Mouse (Mus musculus) CH12.LX (cell line): ENCODE results near the gene Slc22a20. TPM values are rescaled to one million over a fixed set of nuclear protein-coding genes. Genes with fewer than 3 reads are reported as not detected.

Experiments used
- DNase-seq: peaks from one replicate; pipeline ENCODE4 v3.0.0-alpha.2; 2013; ENCODE audit errors: extremely low read depth
- H3K27ac ChIP-seq: 2 replicates; pipeline ENCODE4 v1.5.1; 2012; ENCODE audit warnings: low read depth, mild to moderate bottlenecking, control low read depth, moderate library complexity; ENCODE audit not compliant: insufficient read depth
- H3K27me3 ChIP-seq: replicated peaks from 2 replicates; pipeline ENCODE3; 2012; ENCODE audit warnings: inconsistent platforms
- H3K36me3 ChIP-seq, 2 experiments: replicated peaks in 1 of 2; 2 replicates each; pipeline versions ENCODE3 to v1.6.1; 2012; ENCODE audit warnings: inconsistent platforms in 1 of 2, low read length in 1 of 2, mild to moderate bottlenecking in 1 of 2, mixed read lengths in 1 of 2, moderate library complexity in 1 of 2; ENCODE audit not compliant: control insufficient read depth in 1 of 2, insufficient read depth in 1 of 2
- H3K4me1 ChIP-seq, 2 experiments: 2 replicates each; pipeline ENCODE4 v1.6.1; 2012; ENCODE audit warnings: inconsistent platforms in 1 of 2, moderate library complexity in 1 of 2; ENCODE audit not compliant: insufficient read depth in 2 of 2, control insufficient read depth in 1 of 2
- H3K4me2 ChIP-seq: 2 replicates; pipeline ENCODE4 v1.6.1; 2012; ENCODE audit warnings: low read depth, mild to moderate bottlenecking, control low read depth; ENCODE audit not compliant: poor library complexity, insufficient read depth, severe bottlenecking
- H3K4me3 ChIP-seq, 3 experiments: fragments of 150-350 bp in 1 of 3; sonication (generic) in 1 of 3; replicated peaks in 1 of 3; 2 replicates each; pipeline versions ENCODE3 to v1.5.1; 2011 to 2012; ENCODE audit warnings: low read depth in 2 of 3, low read length in 2 of 3, mild to moderate bottlenecking in 2 of 3, moderate library complexity in 2 of 3, control low read depth in 1 of 3, improper control_type of control experiment in 1 of 3, inconsistent platforms in 1 of 3, mixed read lengths in 1 of 3; ENCODE audit not compliant: poor library complexity in 1 of 3
- H3K79me2 ChIP-seq: replicated peaks from 2 replicates; pipeline ENCODE4 v1.6.1; 2012; ENCODE audit warnings: mild to moderate bottlenecking, moderate library complexity; ENCODE audit not compliant: control insufficient read depth, poor library complexity, insufficient read depth, severe bottlenecking; ENCODE audit errors: extremely low read depth
- H3K9ac ChIP-seq: 2 replicates; pipeline ENCODE4 v1.6.1; 2012; ENCODE audit warnings: low read depth, mild to moderate bottlenecking, control low read depth, moderate library complexity; ENCODE audit not compliant: insufficient read depth
- H3K9me3 ChIP-seq: replicated peaks from 2 replicates; pipeline ENCODE3; 2012; ENCODE audit warnings: low read length, inconsistent platforms, mixed read lengths
- BHLHE40 ChIP-seq: IDR thresholded peaks from 2 replicates; pipeline ENCODE4 v1.6.1; 2011; ENCODE audit warnings: mild to moderate bottlenecking, low read depth, low read length, improper control_type of control experiment
- CHD1 ChIP-seq: IDR thresholded peaks from 2 replicates; pipeline ENCODE4 v1.6.1; 2012; ENCODE audit warnings: low read depth, low read length, improper control_type of control experiment, inconsistent platforms
- CTCF ChIP-seq, 2 experiments: IDR thresholded peaks in 1 of 2; conservative IDR thresholded peaks in 1 of 2; 2 replicates each; pipeline ENCODE4 v1.5.1; 2011 to 2012; ENCODE audit warnings: low read depth in 2 of 2, low read length in 2 of 2, improper control_type of control experiment in 1 of 2, inconsistent platforms in 1 of 2, mild to moderate bottlenecking in 1 of 2, moderate library complexity in 1 of 2
- EP300 ChIP-seq: IDR thresholded peaks from 2 replicates; pipeline ENCODE4 v1.6.1; 2011; ENCODE audit warnings: low read length, improper control_type of control experiment
- GABPA ChIP-seq: IDR thresholded peaks from 2 replicates; pipeline ENCODE4 v1.6.1; 2012; ENCODE audit warnings: low read depth, low read length, improper control_type of control experiment, inconsistent platforms; ENCODE audit not compliant: insufficient replicate concordance
- HCFC1 ChIP-seq: IDR thresholded peaks from 2 replicates; pipeline ENCODE4 v1.6.1; 2012; ENCODE audit warnings: low read depth, mild to moderate bottlenecking, inconsistent platforms, low read length, improper control_type of control experiment
- IRF4 ChIP-seq: IDR thresholded peaks from 2 replicates; pipeline ENCODE4 v1.6.1; 2014; ENCODE audit warnings: low read depth, mild to moderate bottlenecking, inconsistent platforms, low read length, improper control_type of control experiment
- JUND ChIP-seq: conservative IDR thresholded peaks from 2 replicates; pipeline ENCODE4 v1.6.1; 2011; ENCODE audit warnings: low read depth, low read length, improper control_type of control experiment
- MAFK ChIP-seq: IDR thresholded peaks from 2 replicates; pipeline ENCODE4 v1.6.1; 2011; ENCODE audit warnings: low read length, improper control_type of control experiment; ENCODE audit not compliant: insufficient replicate concordance
- MAX ChIP-seq: IDR thresholded peaks from 2 replicates; pipeline ENCODE4 v1.6.1; 2011; ENCODE audit warnings: low read length, improper control_type of control experiment
- MAZ ChIP-seq: IDR thresholded peaks from 2 replicates; pipeline ENCODE4 v1.6.1; 2012; ENCODE audit warnings: low read depth, mild to moderate bottlenecking, inconsistent platforms, low read length, improper control_type of control experiment, moderate library complexity
- MEF2A ChIP-seq: IDR thresholded peaks from 2 replicates; pipeline ENCODE4 v1.6.1; 2014; ENCODE audit warnings: low read depth, mild to moderate bottlenecking, inconsistent platforms, low read length, improper control_type of control experiment, borderline replicate concordance
- MYC ChIP-seq: IDR thresholded peaks from 2 replicates; pipeline ENCODE4 v1.6.1; 2011; ENCODE audit warnings: low read depth, mild to moderate bottlenecking, improper control_type of control experiment, low read length
- PAX5 ChIP-seq: IDR thresholded peaks from 2 replicates; pipeline ENCODE4 v1.6.1; 2012; ENCODE audit warnings: low read length, inconsistent platforms, mixed read lengths
- POLR2A ChIP-seq: IDR thresholded peaks from 2 replicates; pipeline ENCODE4 v1.6.1; 2011; ENCODE audit warnings: low read depth, mild to moderate bottlenecking, improper control_type of control experiment, low read length
- POLR2AphosphoS2 ChIP-seq: IDR thresholded peaks from 2 replicates; pipeline ENCODE4 v1.6.1; 2011; ENCODE audit warnings: low read depth, low read length, improper control_type of control experiment
- RAD21 ChIP-seq: IDR thresholded peaks from 2 replicates; pipeline ENCODE4 v1.6.1; 2011; ENCODE audit warnings: low read depth, mild to moderate bottlenecking, low read length, improper control_type of control experiment, moderate library complexity
- RCOR1 ChIP-seq: conservative IDR thresholded peaks from 2 replicates; pipeline ENCODE4 v1.6.1; 2012; ENCODE audit warnings: low read depth, mild to moderate bottlenecking, inconsistent platforms, low read length, improper control_type of control experiment
- SIN3A ChIP-seq: IDR thresholded peaks from 2 replicates; pipeline ENCODE4 v1.6.1; 2012; ENCODE audit warnings: low read length, improper control_type of control experiment, inconsistent platforms
- SMC3 ChIP-seq: IDR thresholded peaks from 2 replicates; pipeline ENCODE4 v1.6.1; 2011; ENCODE audit warnings: low read depth, low read length, improper control_type of control experiment
- TCF12 ChIP-seq: IDR thresholded peaks from 2 replicates; pipeline ENCODE4 v1.6.1; 2014; ENCODE audit warnings: low read depth, mild to moderate bottlenecking, inconsistent platforms, low read length, improper control_type of control experiment
- USF2 ChIP-seq: conservative IDR thresholded peaks from 2 replicates; pipeline ENCODE4 v1.6.1; 2011; ENCODE audit warnings: low read depth, low read length, improper control_type of control experiment
- ZC3H11A ChIP-seq: IDR thresholded peaks from 2 replicates; pipeline ENCODE4 v1.6.1; 2012; ENCODE audit warnings: low read depth, mild to moderate bottlenecking, inconsistent platforms, low read length, improper control_type of control experiment
- ZNF384 ChIP-seq: IDR thresholded peaks from 2 replicates; pipeline ENCODE4 v1.6.1; 2012; ENCODE audit warnings: low read depth, low read length, improper control_type of control experiment, inconsistent platforms
- dilution Hi-C: fragments of 300-500 bp; cut with MboI; formaldehyde crosslinking; loops from 2 replicates; pipeline ENCODE4 v1.14.3; 2020; ENCODE audit warnings: low sequenced_read_pairs; ENCODE audit not compliant: extremely low pct_unique_long_range_greater_than_20kb, extremely low pct_ligation_motif_present
- in situ Hi-C: fragments of 300-500 bp; cut with MboI; formaldehyde crosslinking; loops from 3 replicates; pipeline ENCODE4 v1.14.3; 2019; ENCODE audit warnings: low sequenced_read_pairs, low pct_ligation_motif_present, low pct_unique_long_range_greater_than_20kb, mixed read lengths
- polyA plus RNA-seq: library from polyadenylated mRNA; unstranded; fragments of >175 nt; gene quantifications from 2 replicates; pipeline ENCODE4 v1.2.1, GENCODE M21; 2012; ENCODE audit warnings: low read depth; ENCODE audit not compliant: insufficient read length
- total RNA-seq, 2 experiments: library from RNA; depleted of rRNA; stranded (reverse); fragments of 300-350 nt in 1 of 2; fragments of >200 nt in 1 of 2; gene quantifications; 2 replicates each; pipeline ENCODE4 v1.2.3; 2012 to 2014

The Slc22a20 gene
- total and polyA plus RNA-seq, 3 experiments = not detected

DNA sequence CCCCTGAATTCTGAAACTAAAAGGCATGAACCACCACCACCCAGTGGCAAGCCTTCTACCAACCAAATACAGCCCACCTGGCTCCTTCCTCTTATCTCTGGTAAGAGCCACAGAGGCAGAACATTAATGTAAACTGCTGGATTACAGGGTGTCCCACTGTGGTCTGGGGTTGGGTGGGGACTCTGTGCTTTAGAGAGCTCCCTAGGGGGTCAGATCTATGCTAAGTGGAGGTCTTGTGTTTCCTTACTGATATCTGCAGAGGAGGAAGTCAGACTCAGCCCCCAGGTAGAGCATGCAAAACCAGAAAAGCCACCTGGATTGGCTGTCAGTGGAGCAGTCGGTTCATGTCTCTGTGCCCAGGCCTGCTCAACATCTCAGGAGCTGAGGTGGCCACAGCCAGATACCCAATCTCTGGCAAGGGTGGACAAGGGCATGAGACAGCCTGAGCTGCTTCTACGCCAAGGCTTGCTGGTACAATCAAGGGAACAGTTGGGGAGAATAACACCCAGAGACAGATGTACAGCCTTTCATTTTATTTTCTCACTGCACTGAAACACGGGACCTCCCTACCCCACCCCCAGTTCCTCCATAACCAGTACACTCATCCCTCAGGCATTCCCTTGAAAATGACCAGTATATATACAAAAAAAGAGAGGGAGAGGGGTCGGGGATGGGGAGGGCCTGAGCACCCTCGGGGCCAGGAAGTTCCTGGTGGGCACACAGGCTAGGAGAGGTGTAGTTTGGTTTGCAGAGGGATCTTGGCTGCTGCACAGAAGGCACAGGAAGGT lies 2.3 kb upstream of the Slc22a20 start:
- no peak overlapping the region for H3K4me2 ChIP-seq
- peaks cover 34 to 50% of the 10 kb centered on the region in 2 experiments for H3K36me3 ChIP-seq
- H3K9me3 ChIP-seq = no peaks in the 10 kb centered on the region
- in situ Hi-C loops = no loop called here
- no peak overlapping the region for H3K9ac ChIP-seq
- DNase-seq = peak; percentile 31
- no peaks in the 10 kb centered on the region for H3K27me3 ChIP-seq
- H3K4me1 ChIP-seq = peaks cover 0 to 31% of the 10 kb centered on the region in 2 experiments; a peak in 2 of 4 replicates
- H3K27ac ChIP-seq = no peak overlapping the region
- no peaks in the 10 kb centered on the region for H3K79me2 ChIP-seq
- dilution Hi-C loops = no loop called here
- TF ChIP-seq MAZ (no peak), ZNF384 (no peak), SMC3 (no peak), MEF2A (no peak), USF2 (no peak), MYC (no peak), POLR2A (no peak), HCFC1 (no peak)
- H3K4me3 ChIP-seq = no peak overlapping the region

DNA sequence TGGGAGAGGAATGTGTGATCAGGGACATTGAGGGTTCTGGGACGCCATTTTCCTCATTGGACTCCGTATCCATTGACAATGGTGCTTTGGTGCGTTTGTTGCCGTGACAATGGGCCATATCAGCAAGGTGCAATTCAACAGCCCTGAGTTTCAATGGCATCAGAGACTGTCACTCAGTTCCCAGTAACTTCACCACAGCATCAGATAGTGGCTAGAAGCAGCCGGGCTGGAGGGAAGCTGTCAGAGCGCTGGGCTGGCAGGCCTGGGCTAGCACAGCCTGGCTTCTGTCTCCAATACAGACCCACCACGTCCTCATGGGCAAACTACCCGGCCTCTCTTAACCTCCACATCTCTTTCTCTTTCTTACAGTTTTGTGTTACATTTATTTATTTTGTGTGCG lies 5.5 kb downstream of the Slc22a20 start:
- no peaks in the 10 kb centered on the region for H3K36me3 ChIP-seq
- DNase-seq = no peak
- no peak for TF ChIP-seq CHD1
- no peak for TF ChIP-seq ZC3H11A
- no peak for TF ChIP-seq TCF12
- TF ChIP-seq GABPA = no peak
- TF ChIP-seq CTCF (conservative IDR thresholded peaks at IDR 0.05 in 1 of 2, IDR thresholded peaks at IDR 0.05 in 1 of 2; ENCODE audit: low read depth in 2 of 2, low read length in 2 of 2) = no peak
- TF ChIP-seq MAX = no peak
- TF ChIP-seq MAFK = no peak
- TF ChIP-seq JUND = no peak
- TF ChIP-seq SIN3A = no peak
- no peak for TF ChIP-seq USF2
- TF ChIP-seq POLR2AphosphoS2 = no peak
- no peak for TF ChIP-seq RAD21
- TF ChIP-seq IRF4 = no peak
- TF ChIP-seq POLR2A = no peak
- no peak for TF ChIP-seq SMC3
- TF ChIP-seq PAX5 = no peak
- TF ChIP-seq RCOR1 = no peak
- TF ChIP-seq BHLHE40 = no peak
- TF ChIP-seq EP300 = no peak
- TF ChIP-seq, all 38 proteins: peak for 0
- H3K27ac ChIP-seq = no peak overlapping the region
- H3K4me2 ChIP-seq = no peak overlapping the region
- no peak overlapping the region for H3K9ac ChIP-seq
- no peak overlapping the region for H3K4me3 ChIP-seq
- in situ Hi-C loops (no loop called here), dilution Hi-C loops (no loop called here)
- no peaks in the 10 kb centered on the region for H3K4me1 ChIP-seq
- no peaks in the 10 kb centered on the region for H3K27me3 ChIP-seq
- H3K9me3 ChIP-seq = no peaks in the 10 kb centered on the region
- H3K79me2 ChIP-seq = no peaks in the 10 kb centered on the region
